Mouse (Mus musculus) forebrain, embryonic 11.5 days (tissue): ENCODE measurements around the gene Lrch1. TPM values are rescaled to one million over a fixed set of nuclear protein-coding genes. Genes with fewer than 3 reads are reported as not detected.

Experiments used
- ATAC-seq: fragments of 200-750 bp; cut with Nextera tagmentation; replicated peaks from 2 replicates; pipeline ENCODE4 v1.8.0; 2017; ENCODE audit warnings: moderate TSS enrichment; ENCODE audit not compliant: low FRiP score
- DNase-seq: peaks from one replicate; pipeline ENCODE4 v3.0.0-alpha.2; 2017; ENCODE audit warnings: low spot score
- H3K27ac ChIP-seq: fragments of 300-500 bp; sonication (generic); 2 replicates; pipeline ENCODE4 v1.5.1; 2014; ENCODE audit warnings: low read depth, low read length
- H3K27me3 ChIP-seq: fragments of 300-500 bp; sonication (generic); 2 replicates; pipeline ENCODE4 v1.6.1; 2014; ENCODE audit warnings: mild to moderate bottlenecking, low read length, mixed read lengths; ENCODE audit not compliant: control insufficient read depth, insufficient read depth
- H3K36me3 ChIP-seq: fragments of 300-500 bp; sonication (generic); 2 replicates; pipeline ENCODE4 v1.6.1; 2014; ENCODE audit warnings: mild to moderate bottlenecking, low read length, moderate library complexity, mixed read lengths; ENCODE audit not compliant: control insufficient read depth, insufficient read depth
- H3K4me1 ChIP-seq: fragments of 300-500 bp; sonication (generic); replicated peaks from 2 replicates; pipeline ENCODE4 v1.6.1; 2014; ENCODE audit warnings: low read length, mixed read lengths; ENCODE audit not compliant: control insufficient read depth, insufficient read depth
- H3K4me2 ChIP-seq: fragments of 300-500 bp; sonication (generic); 2 replicates; pipeline ENCODE4 v1.6.1; 2014; ENCODE audit warnings: low read depth, mild to moderate bottlenecking, low read length, moderate library complexity, mixed read lengths; ENCODE audit not compliant: severe bottlenecking
- H3K4me3 ChIP-seq: fragments of 300-500 bp; sonication (generic); 2 replicates; pipeline ENCODE4 v1.5.1; 2014; ENCODE audit warnings: low read depth, low read length
- H3K9ac ChIP-seq: fragments of 300-500 bp; sonication (generic); 2 replicates; pipeline ENCODE4 v1.6.1; 2014; ENCODE audit warnings: low read length
- H3K9me3 ChIP-seq: fragments of 300-500 bp; sonication (generic); 2 replicates; pipeline ENCODE4 v1.6.1; 2016; ENCODE audit warnings: low read length, mixed read lengths; ENCODE audit not compliant: control insufficient read depth
- WGBS: fragments of 180-500 bp; shearing (Covaris S2); extraction: QIAGEN DNeasy Blood & Tissue Kit; methylation state at CpG from one replicate; pipeline ENCODE4 v1.1.7; 2014; 5-methylcytosine and 5-hydroxymethylcytosine counted together
- polyA plus RNA-seq: library from polyadenylated mRNA; unstranded; fragments of >200 nt; fragmentation: Nextera tagmentation; extraction: Ambion mirVana; gene quantifications from 2 replicates; pipeline ENCODE4 v1.2.1, GENCODE M21; 2014

Lrch1 gene
- polyA plus RNA-seq, 1 experiment from 2014 or later: 8.5 TPM

GRCm38 (mm10) chr14:74798063-74798890 lies 149.4 kb downstream of the Lrch1 start:
- Histone ChIP-seq H3K27ac (no peak overlapping the region), H3K4me3 (no peak overlapping the region), H3K36me3 (no peaks in the 10 kb centered on the region), H3K4me1 (no peaks in the 10 kb centered on the region), H3K4me2 (no peak overlapping the region), H3K27me3 (no peaks in the 10 kb centered on the region), H3K9ac (no peak overlapping the region), H3K9me3 (no peaks in the 10 kb centered on the region; the same call in 1 of the 2 replicates)
- DNase-seq (no peak), ATAC-seq (0 out of 2 replicates have a peak, but pooled peaks have one; percentile 46)
- 72% methylated on average over 16 of the region's 16 CpGs for WGBS

GRCm38 (mm10) chr14:74797386-74798062 lies 150.2 kb downstream of the Lrch1 start:
- DNase-seq: no peak
- H3K9me3 ChIP-seq: no peaks in the 10 kb centered on the region; the same call in 1 of the 2 replicates
- 79% methylated on average over 10 of the region's 10 CpGs for WGBS
- no peaks in the 10 kb centered on the region for H3K27me3 ChIP-seq
- H3K9ac ChIP-seq: no peak overlapping the region
- H3K4me3 ChIP-seq: no peak overlapping the region
- H3K4me2 ChIP-seq: no peak overlapping the region
- ATAC-seq: no peak
- H3K27ac ChIP-seq: no peak overlapping the region
- H3K36me3 ChIP-seq: no peaks in the 10 kb centered on the region
- no peaks in the 10 kb centered on the region for H3K4me1 ChIP-seq

- 84% methylated on average over 12 of the region's 12 CpGs for WGBS
Measured at GRCm38 (mm10) chr14:74794931-74795330, 152.7 kb downstream of the Lrch1 start.

GRCm38 (mm10) chr14:74792793-74793192 lies 154.9 kb downstream of the Lrch1 start:
- Histone ChIP-seq H3K27ac (no peak overlapping the region), H3K9me3 (no peaks in the 10 kb centered on the region), H3K36me3 (no peaks in the 10 kb centered on the region), H3K4me3 (no peak overlapping the region), H3K4me2 (no peak overlapping the region), H3K4me1 (no peaks in the 10 kb centered on the region), H3K27me3 (no peaks in the 10 kb centered on the region), H3K9ac (no peak overlapping the region)
- WGBS: 85% methylated on average over 6 of the region's 6 CpGs
- ATAC-seq (no peak), DNase-seq (no peak)

More at GRCm38 (mm10) chr14:74794931-74795330, 152.7 kb downstream of the Lrch1 start:
- ATAC-seq (no peak), DNase-seq (no peak)
- H3K27me3 ChIP-seq: no peaks in the 10 kb centered on the region
- no peaks in the 10 kb centered on the region for H3K9me3 ChIP-seq
- H3K4me2 ChIP-seq: no peak overlapping the region
- no peaks in the 10 kb centered on the region for H3K36me3 ChIP-seq
- no peak overlapping the region for H3K4me3 ChIP-seq
- H3K9ac ChIP-seq: no peak overlapping the region
- H3K4me1 ChIP-seq: no peaks in the 10 kb centered on the region
- no peak overlapping the region for H3K27ac ChIP-seq

GRCm38 (mm10) chr14:74790535-74790934 lies 157.1 kb downstream of the Lrch1 start:
- no peak for ATAC-seq

GRCm38 (mm10) chr14:74788766-74789165 lies 158.9 kb downstream of the Lrch1 start:
- ATAC-seq: no peak
- no peak overlapping the region for H3K4me2 ChIP-seq
- H3K9me3 ChIP-seq: no peaks in the 10 kb centered on the region
- H3K36me3 ChIP-seq: no peaks in the 10 kb centered on the region
- DNase-seq: no peak
- no peaks in the 10 kb centered on the region for H3K4me1 ChIP-seq
- H3K27ac ChIP-seq: no peak overlapping the region
- WGBS: 90% methylated on average over 8 of the region's 8 CpGs
- no peak overlapping the region for H3K4me3 ChIP-seq
- H3K9ac ChIP-seq: no peak overlapping the region
- H3K27me3 ChIP-seq: no peaks in the 10 kb centered on the region

More at GRCm38 (mm10) chr14:74790535-74790934, 157.1 kb downstream of the Lrch1 start:
- H3K27ac ChIP-seq: no peak overlapping the region
- no peaks in the 10 kb centered on the region for H3K4me1 ChIP-seq
- WGBS: 71% methylated on average over 5 of the region's 5 CpGs
- H3K36me3 ChIP-seq: no peaks in the 10 kb centered on the region
- H3K9me3 ChIP-seq: no peaks in the 10 kb centered on the region
- H3K27me3 ChIP-seq: no peaks in the 10 kb centered on the region
- no peak for DNase-seq
- H3K9ac ChIP-seq: no peak overlapping the region
- H3K4me3 ChIP-seq: no peak overlapping the region
- H3K4me2 ChIP-seq: no peak overlapping the region

GRCm38 (mm10) chr14:74787717-74788116 lies 160.0 kb downstream of the Lrch1 start:
- 81% methylated on average over 3 of the region's 3 CpGs for WGBS

GRCm38 (mm10) chr14:74784243-74784934 lies 163.3 kb downstream of the Lrch1 start:
- Histone ChIP-seq H3K4me2 (no peak overlapping the region), H3K27ac (no peak overlapping the region), H3K36me3 (no peaks in the 10 kb centered on the region), H3K9ac (no peak overlapping the region), H3K4me3 (no peak overlapping the region), H3K27me3 (no peaks in the 10 kb centered on the region), H3K9me3 (no peaks in the 10 kb centered on the region), H3K4me1 (no peaks in the 10 kb centered on the region)
- no peak for DNase-seq
- 87% methylated on average over 11 of the region's 11 CpGs for WGBS
- ATAC-seq: no peak

More at GRCm38 (mm10) chr14:74787717-74788116, 160.0 kb downstream of the Lrch1 start:
- H3K27me3 ChIP-seq: no peaks in the 10 kb centered on the region
- H3K4me3 ChIP-seq: no peak overlapping the region
- no peak for DNase-seq
- H3K27ac ChIP-seq: no peak overlapping the region
- H3K9ac ChIP-seq: no peak overlapping the region
- H3K4me1 ChIP-seq: no peaks in the 10 kb centered on the region
- H3K4me2 ChIP-seq: no peak overlapping the region
- no peaks in the 10 kb centered on the region for H3K9me3 ChIP-seq
- H3K36me3 ChIP-seq: no peaks in the 10 kb centered on the region
- ATAC-seq: no peak
